Mouse (Mus musculus) cerebellum, adult 2 months (tissue): Measurements from ENCODE around the gene Rexo1. TPM values are rescaled to one million over a fixed set of nuclear protein-coding genes. Genes with fewer than 3 reads are reported as not detected.

ENCODE experiments used
- DNase-seq, 2 experiments: peaks; one replicate each; pipeline ENCODE4 v3.0.0; 2021
- H3K27ac ChIP-seq: fragments of 200-500 bp; 2 replicates; pipeline ENCODE4 v1.5.1; 2012; ENCODE audit warnings: low read length, control low read depth, inconsistent platforms; ENCODE audit not compliant: insufficient read depth
- H3K27me3 ChIP-seq: fragments of 200-500 bp; 2 replicates; pipeline ENCODE4 v1.6.1; 2012; ENCODE audit warnings: inconsistent platforms, mild to moderate bottlenecking, low read length, moderate library complexity; ENCODE audit not compliant: control insufficient read depth, insufficient read depth
- H3K4me1 ChIP-seq: fragments of 200-500 bp; 2 replicates; pipeline ENCODE4 v1.6.1; 2011; ENCODE audit warnings: low read length; ENCODE audit not compliant: control insufficient read depth, insufficient read depth
- H3K4me3 ChIP-seq: fragments of 200-500 bp; replicated peaks from 2 replicates; pipeline ENCODE3; 2011; ENCODE audit warnings: mild to moderate bottlenecking, low read depth, low read length, control low read depth; ENCODE audit not compliant: insufficient read depth
- CTCF ChIP-seq: fragments of 200-500 bp; IDR thresholded peaks from 2 replicates; pipeline ENCODE4 v1.5.1; 2011; ENCODE audit warnings: low read depth, mild to moderate bottlenecking, control low read depth, low read length, moderate library complexity, borderline replicate concordance; ENCODE audit not compliant: insufficient read depth
- POLR2A ChIP-seq: fragments of 200-500 bp; IDR thresholded peaks from 2 replicates; pipeline ENCODE4 v1.6.1; 2011; ENCODE audit warnings: low read length, control low read depth, borderline replicate concordance; ENCODE audit not compliant: insufficient read depth
- WGBS: fragments of 180-500 bp; shearing (Covaris S2); methylation state at CpG from one replicate; pipeline ENCODE4 v1.1.7; 2018; 5-methylcytosine and 5-hydroxymethylcytosine counted together
- polyA plus RNA-seq: library from polyadenylated mRNA; depleted of rRNA; stranded (reverse); fragments of >200 nt; gene quantifications from 2 replicates; pipeline ENCODE4 v1.2.3, GENCODE M21; 2012

The Rexo1 gene
- polyA plus RNA-seq, 1 experiment = 44.4 TPM

DNA sequence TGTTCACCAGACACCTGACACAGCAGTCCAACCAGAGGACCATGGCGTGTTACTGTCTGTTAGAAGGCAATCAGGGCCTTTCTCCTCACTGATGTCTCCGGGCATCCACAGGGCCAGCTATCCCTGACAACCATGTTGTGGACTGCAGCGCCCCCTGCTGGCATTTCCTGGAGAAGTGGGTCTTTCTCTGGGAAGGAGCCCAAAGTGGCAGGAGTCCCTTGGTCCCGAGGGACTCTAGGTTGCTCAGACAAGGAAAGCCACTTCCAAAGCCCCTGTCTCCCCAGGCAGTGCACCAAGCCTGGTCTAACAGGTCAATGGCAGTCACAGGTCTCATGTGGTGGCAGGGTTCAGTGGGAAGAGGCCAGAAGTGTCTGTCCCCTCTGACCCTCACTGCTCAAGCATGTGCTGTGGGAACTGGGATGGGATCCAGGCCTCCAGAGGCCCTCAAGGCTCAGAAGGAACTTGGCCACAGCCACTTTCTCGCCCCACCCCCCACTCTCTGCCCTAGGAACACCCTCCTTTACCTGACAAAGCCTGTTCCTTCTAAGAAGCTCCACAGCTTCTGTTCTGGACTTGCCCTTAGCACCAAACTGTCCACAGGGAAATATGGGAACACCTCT is 3.9 kb downstream of the Rexo1 start:
- H3K4me1 ChIP-seq = peaks cover 43% of the 10 kb centered on the region
- H3K4me3 ChIP-seq = no peak overlapping the region
- H3K27ac ChIP-seq = no peak overlapping the region
- TF ChIP-seq POLR2A (no peak), CTCF (peak; percentile 75)
- no peaks in the 10 kb centered on the region for H3K27me3 ChIP-seq
- DNase-seq = peak; percentile 71 to 85
- WGBS = 8% methylated on average over 5 of the region's 5 CpGs

DNA sequence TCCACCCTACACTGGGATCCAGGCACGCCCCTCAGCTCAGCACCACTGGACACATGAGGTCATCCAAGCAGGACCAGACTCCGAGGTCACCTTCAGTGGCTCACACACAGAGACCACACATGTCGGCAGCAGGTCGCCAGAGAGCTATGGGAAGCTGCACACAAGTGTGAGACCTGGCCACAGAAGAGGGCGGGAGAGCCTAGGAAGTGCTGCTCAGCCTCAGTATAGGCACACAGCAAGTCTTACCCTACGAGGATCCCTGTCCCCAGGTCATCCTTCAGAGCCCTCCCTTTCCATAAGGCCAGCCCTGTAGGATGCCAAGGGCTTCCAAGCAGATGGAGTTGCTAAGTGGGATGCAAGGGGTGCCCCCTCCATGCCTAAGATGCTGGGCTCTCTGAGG is 7.4 kb downstream of the Rexo1 start:
- DNase-seq = no peak
- TF ChIP-seq POLR2A (no peak), CTCF (no peak)
- Histone ChIP-seq H3K27me3 (no peaks in the 10 kb centered on the region), H3K4me1 (peaks cover 38% of the 10 kb centered on the region), H3K4me3 (no peak overlapping the region), H3K27ac (no peak overlapping the region)
- WGBS = 50% methylated on average over 6 of the region's 6 CpGs

DNA sequence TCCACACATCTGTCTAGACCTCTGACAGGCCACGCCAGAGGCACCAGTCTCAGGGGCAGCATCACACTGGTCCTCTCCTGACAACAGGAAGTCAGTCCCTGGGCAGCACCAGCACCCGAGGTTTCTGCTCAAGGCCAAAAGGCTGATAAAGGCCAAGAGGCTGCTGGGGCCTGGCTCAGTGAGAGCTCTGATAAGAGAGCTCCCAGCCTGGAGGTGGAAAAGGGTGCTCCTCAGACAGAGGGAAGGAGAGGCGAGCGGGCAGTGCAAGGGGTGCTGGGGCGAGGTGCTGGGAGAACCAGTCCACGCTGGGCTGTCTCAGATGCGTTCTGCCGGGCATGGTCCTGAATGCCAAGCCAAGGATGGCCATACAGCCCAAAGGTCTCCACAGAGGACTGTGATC is 7.8 kb downstream of the Rexo1 start:
- 85% methylated on average over 8 of the region's 8 CpGs for WGBS
- no peak for DNase-seq
- Histone ChIP-seq H3K27ac (no peak overlapping the region), H3K4me3 (no peak overlapping the region), H3K4me1 (peaks cover 34% of the 10 kb centered on the region), H3K27me3 (no peaks in the 10 kb centered on the region)
- TF ChIP-seq POLR2A (no peak), CTCF (no peak)

DNA sequence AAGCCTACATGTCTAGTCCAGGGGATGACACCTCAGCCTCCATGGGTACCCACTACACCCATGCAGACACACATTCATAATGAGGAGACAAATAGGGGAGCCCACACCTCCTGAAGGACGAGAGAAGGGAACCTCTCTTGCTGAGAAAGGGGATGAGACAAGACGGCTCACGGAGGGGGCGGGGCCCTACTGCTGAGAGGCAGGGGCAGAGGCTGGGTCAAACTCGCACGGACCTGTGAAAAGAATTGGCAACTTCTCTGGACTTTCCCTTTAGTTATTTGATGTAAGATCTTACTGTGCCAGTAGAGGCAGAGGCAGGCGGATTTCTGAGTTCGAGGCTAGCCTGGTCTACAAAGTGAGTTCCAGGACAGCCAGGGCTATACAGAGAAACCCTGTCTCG is 9.0 kb downstream of the Rexo1 start:
- Histone ChIP-seq H3K27ac (no peak overlapping the region), H3K4me3 (no peak overlapping the region), H3K27me3 (no peaks in the 10 kb centered on the region), H3K4me1 (peaks cover 22% of the 10 kb centered on the region)
- TF ChIP-seq CTCF (no peak), POLR2A (no peak)
- no peak for DNase-seq
- WGBS = 60% methylated on average over 9 of the region's 9 CpGs

GRCm38 (mm10) chr10:80549279-80549678 is 12.1 kb downstream of the Rexo1 start:
- H3K27ac ChIP-seq = no peak overlapping the region
- WGBS = 82% methylated on average over 21 of the region's 21 CpGs
- no peak for DNase-seq
- no peak overlapping the region for H3K4me3 ChIP-seq
- H3K27me3 ChIP-seq = no peaks in the 10 kb centered on the region
- TF ChIP-seq CTCF (no peak), POLR2A (no peak)
- H3K4me1 ChIP-seq = peaks cover 13% of the 10 kb centered on the region

GRCm38 (mm10) chr10:80548428-80549006 is 12.8 kb downstream of the Rexo1 start:
- Histone ChIP-seq H3K4me1 (peaks cover 5% of the 10 kb centered on the region), H3K27ac (no peak overlapping the region), H3K4me3 (no peak overlapping the region), H3K27me3 (no peaks in the 10 kb centered on the region)
- TF ChIP-seq POLR2A = no peak
- TF ChIP-seq CTCF = peak; percentile 80
- DNase-seq = peak; percentile 63 to 70
- WGBS = 70% methylated on average over 10 of the region's 10 CpGs

- no peak for TF ChIP-seq POLR2A
- TF ChIP-seq CTCF = no peak
- Histone ChIP-seq H3K27ac (no peak overlapping the region), H3K27me3 (no peaks in the 10 kb centered on the region), H3K4me1 (no peaks in the 10 kb centered on the region; the same call in 1 of the 2 replicates), H3K4me3 (no peak overlapping the region)
- WGBS = 83% methylated on average over 15 of the region's 15 CpGs
- DNase-seq = no peak
Observed at GRCm38 (mm10) chr10:80547539-80547938, 13.8 kb downstream of the Rexo1 start.

DNA sequence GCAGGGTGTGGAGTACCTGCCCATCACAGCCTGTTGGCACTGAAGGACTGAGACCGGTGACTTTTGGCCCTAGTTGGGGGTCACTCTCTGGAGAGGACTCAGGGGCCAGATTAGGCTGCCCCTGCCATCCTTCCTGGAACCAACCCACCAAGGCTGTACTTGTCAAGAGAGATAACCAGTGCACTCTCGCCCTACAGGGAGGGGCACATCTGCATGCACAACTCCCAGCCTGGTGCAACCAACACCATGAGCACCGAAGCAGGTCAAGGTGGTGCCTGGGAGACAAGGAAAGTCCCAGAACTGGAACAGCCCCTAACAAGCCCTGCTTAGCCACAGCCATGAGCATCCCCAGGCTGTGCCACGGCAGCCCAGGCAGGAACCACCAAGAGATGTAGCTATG is 14.4 kb downstream of the Rexo1 start:
- H3K27ac ChIP-seq = no peak overlapping the region
- no peak for DNase-seq
- no peak for TF ChIP-seq POLR2A
- TF ChIP-seq CTCF = no peak
- no peaks in the 10 kb centered on the region; the same call in 1 of the 2 replicates for H3K4me1 ChIP-seq
- H3K4me3 ChIP-seq = no peak overlapping the region
- H3K27me3 ChIP-seq = no peaks in the 10 kb centered on the region
- 94% methylated on average over 4 of the region's 4 CpGs for WGBS
